Mouse (Mus musculus) embryonic fibroblast, embryonic 13.5 days (primary cell): ENCODE results near the gene Snx8.

Source experiments
- CTCF ChIP-seq: IDR thresholded peaks from 2 replicates; pipeline ENCODE4 v1.5.1; 2011; ENCODE audit warnings: mild to moderate bottlenecking, control low read depth, low read length, moderate library complexity, borderline replicate concordance; ENCODE audit not compliant: insufficient read depth
- POLR2A ChIP-seq: IDR thresholded peaks from 2 replicates; pipeline ENCODE4 v1.6.1; 2011; ENCODE audit warnings: low read depth, mild to moderate bottlenecking, control low read depth, low read length, moderate library complexity

DNA sequence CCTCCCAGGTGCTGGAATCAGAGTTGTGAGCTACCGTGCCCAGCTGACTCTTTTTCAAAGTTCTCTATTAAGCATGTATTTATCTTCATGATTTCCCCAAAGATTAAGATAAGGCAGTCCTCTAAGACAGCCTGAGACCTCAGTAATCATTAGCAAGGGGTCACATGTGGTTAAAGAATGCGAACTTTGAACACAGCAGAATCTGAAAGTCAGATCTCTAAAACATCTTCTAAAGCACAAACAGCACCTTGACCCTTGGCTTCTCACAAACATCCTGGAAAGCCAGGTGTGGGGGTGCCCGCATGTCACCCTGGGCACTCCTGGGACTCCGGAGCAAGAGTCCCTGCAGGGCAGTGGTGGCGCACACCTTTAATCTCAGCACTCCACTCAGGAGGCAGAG, 24.6 kb downstream of the Snx8 start:
- TF ChIP-seq CTCF: no peak
- TF ChIP-seq POLR2A: no peak
